Mouse (Mus musculus): ENCODE results near the gene Hoxc5. TPM values are rescaled to one million over a fixed set of nuclear protein-coding genes. Genes with fewer than 3 reads are reported as not detected.

The Hoxc5 gene
- total RNA-seq, 2 experiments from 2014 or later, result 1.9 to 2.3 TPM

DNA sequence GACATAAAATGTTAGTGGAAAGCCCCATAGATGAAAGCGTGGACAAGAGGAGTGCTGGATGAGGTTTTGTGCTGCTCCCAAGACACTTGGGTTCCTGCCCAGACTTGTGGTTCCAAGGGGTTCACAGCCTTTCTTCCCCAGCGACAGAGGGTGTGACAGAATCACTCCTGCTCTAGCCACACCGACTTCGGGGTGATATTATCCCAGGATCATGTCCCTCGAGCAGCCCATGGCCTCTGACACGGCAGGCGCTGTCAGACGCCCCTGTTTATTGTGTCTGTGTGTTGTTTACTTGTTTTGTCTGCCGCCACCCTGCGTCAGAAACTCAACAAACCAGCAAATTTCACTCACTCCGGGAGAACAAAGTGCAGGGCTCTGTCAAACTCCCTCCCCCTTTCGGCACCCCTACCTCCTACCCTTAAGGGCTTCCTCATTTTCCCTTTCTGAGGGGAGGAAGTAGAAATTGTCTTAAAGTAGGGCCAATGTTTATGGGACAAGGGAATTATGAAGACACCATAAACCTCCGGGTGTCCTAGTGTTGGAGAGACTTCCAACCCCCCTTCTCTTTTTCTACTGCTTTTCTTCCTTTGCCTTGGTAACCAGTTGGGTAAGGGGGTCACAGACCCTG, 35.7 kb downstream of the Hoxc5 start:
- DNase-seq, result no peak
- intact Hi-C loops (cut with DNase I), result no loop called here

DNA sequence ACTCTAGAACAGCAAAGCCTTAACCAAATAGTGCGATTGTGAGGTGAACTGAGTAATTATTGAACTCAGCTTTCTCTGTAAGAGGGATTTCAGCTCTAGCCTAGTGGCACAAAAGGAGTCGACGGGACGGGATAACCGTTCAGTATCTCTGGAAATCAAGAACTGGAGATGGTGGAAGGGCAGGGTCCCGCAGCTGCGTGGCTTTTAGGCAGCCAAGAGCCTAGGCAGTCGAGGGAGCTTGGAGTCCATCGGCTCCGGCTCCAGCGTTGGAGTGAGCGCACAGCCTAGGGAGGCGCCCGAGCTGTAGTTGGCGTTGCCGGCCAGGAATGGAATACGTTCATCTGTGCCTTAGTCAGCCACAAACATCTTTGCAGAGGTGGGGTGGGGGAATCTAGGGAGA, 38.1 kb downstream of the Hoxc5 start:
- DNase-seq, result peak; percentile 56 to 59
- intact Hi-C loops (cut with DNase I), result no loop called here

DNA sequence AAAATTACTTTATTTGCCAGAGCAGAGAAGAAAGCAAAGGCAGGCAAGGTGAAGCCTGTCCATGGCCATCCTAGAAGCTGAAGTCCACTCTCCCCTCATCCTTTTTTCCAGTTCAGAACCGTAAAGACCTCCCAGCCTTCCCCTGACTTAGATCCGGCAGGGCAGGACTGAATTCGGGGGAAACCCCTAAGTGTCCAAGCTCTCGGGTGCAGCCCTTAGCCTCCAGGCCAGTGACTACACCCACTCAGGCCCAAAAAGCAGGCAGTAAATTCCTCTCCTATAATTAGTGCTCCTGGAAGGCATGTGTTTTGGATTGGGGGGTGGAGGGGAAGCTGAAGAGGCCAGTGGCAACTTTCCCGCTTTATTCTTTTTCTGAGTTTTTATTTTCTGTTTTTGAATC, 38.6 kb downstream of the Hoxc5 start:
- intact Hi-C loops (cut with DNase I), result no loop called here
- DNase-seq, result no peak

DNA sequence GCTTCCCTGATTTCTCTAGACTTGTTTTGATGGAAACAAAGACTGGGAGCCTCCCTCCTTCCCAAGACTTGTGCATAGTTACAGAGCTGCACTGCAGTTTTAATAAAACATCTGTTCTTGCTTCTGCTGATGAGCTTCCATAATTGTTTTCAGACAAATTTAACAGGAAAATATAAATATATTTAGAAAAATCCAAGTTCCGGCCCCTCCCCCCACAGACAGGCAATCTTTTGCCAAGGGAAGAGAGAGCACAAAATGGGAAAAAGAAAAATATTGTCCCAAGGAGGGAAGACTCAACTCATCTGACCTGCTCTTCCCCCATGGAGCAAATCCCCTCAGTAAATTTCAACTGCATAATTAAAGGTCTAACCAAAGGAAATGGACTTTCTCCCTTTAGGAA, 39.1 kb downstream of the Hoxc5 start:
- no peak for DNase-seq
- intact Hi-C loops (cut with DNase I), result no loop called here

DNA sequence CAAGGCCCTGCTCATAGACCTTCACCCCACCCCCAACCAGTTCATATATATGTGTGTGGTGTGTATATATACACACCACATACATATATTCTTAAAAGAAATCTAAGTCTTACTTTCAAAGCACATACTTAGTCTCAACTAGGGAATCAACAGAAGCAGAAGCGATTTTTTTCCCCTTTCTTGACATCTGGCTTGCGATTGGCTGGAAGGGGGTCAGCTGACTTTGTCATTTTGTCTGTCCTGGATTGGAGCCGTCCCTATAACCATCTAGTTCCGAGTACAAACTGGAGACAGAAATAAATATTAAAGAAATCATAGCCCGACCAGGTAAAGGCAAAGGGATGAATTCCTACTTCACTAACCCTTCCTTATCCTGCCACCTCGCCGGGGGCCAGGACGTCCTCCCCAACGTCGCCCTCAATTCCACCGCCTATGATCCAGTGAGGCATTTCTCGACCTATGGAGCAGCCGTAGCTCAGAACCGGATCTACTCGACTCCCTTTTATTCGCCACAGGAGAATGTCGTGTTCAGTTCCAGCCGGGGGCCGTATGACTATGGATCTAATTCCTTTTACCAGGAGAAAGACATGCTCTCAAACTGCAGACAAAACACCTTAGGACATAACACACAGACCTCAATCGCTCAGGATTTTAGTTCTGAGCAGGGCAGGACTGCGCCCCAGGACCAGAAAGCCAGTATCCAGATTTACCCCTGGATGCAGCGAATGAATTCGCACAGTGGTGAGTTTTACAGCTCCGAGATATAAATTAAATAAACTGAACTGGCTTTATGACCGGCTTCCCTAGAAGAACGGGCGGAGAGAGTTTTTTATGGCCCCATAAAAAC, 42.2 kb downstream of the Hoxc5 start:
- intact Hi-C loops (cut with DNase I), result loop anchor here (5.0 kb wide), 1 partner anchor 158 kb away; the partner anchor contains the start of gene Smug1
- DNase-seq, result no peak

DNA sequence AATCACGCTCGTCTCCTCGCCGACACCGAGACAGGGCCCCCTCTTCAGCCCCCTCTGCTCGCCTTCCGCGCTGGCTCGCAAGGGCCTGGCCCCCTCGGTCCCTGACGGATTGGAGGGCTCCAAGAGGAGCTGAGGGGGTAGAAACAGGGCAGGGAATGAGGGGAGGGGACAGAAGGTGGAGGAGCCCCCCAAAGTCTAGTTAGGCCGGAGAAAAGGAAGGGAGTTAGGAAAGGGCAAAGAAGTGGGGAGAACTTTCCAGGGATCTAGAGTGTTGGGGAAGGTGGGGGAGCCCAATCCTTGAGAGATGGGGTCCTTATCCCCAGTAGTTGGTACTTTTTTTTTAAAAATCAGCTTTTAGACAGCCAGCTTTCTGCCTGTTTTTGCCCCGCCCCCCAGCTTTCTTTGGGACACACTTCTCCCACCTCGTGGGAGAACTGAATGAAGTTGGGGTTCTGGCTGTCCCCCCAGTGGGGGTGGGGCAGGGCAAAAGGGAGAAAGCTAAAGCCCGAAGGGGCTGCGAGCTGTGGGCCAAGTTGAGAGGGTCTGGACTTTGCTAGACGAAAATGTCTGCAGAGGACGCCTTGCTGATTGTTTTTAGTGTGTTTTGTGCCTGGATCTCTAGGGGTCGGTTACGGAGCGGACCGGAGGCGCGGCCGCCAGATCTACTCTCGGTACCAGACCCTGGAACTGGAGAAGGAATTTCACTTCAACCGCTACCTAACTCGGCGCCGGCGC, 43.0 kb downstream of the Hoxc5 start:
- intact Hi-C loops (cut with DNase I), result loop anchor here (5.0 kb wide), 1 partner anchor 157 kb away; the partner anchor contains the start of gene Smug1
- no peak for DNase-seq

DNA sequence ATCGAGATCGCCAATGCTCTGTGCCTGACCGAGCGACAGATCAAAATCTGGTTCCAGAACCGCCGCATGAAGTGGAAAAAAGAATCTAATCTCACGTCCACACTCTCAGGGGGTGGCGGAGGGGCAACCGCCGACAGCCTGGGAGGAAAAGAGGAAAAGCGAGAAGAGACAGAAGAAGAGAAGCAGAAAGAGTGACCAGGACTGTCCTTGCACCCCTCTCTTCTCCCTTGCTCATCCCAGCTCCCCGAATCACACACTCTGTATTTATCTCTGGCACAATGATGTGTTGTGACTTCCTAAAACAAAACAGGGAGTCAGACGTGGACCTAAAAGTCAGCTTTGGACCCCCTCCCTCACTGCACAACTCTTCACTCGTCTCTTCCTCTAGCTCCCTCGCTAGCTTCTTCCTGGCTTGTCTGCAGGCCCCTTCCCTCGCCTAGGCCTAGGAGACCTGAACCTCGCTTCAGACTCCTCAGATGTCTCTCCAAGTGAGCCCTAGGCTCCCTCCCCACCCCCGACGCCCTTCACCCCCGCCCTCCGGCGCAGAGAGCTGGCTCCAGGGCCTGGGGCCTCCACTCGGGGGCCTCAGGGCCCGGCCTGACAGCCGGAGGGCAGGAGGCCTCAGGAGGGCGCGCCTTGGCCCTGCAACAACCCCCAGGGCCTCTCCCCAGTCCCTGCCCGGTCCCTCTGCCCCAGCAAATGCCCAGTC, 43.8 kb downstream of the Hoxc5 start:
- intact Hi-C loops (cut with DNase I), result loop anchor here (5.0 kb wide), 1 partner anchor 156 kb away; the partner anchor contains the start of gene Smug1
- DNase-seq, result no peak

DNA sequence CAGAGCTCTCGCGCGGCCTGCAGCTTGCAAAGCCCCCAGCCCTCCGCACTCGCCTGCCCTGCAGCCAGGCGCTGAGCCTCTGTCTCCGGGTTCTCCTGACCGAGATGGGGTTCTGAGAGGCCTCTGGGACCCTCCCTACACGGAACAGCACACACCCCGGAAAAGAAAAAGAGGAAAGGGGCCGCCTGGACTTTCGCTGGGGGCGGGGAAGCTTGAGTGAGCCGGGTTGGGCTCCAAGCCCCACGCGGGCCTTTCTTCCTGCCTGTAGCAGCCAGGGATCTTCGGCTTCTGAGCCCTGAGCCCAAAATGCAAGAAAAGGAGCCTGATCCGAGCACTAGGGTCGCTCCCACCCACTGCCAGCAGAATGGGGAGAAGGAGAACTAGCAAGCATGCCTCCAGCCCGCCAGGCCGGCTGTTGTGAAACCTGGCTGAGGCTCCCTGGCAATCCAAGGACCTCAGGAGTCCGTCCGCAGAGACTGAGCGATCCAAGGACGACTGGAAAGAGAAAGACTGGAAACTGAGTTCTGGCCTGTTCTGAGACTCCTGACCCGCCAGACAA, 44.8 kb downstream of the Hoxc5 start:
- intact Hi-C loops (cut with DNase I), result loop anchor here (2.0 to 5.0 kb wide), 2 partner anchors 109 to 155 kb away; partner anchors contain the start of gene Smug1
- DNase-seq, result no peak

DNA sequence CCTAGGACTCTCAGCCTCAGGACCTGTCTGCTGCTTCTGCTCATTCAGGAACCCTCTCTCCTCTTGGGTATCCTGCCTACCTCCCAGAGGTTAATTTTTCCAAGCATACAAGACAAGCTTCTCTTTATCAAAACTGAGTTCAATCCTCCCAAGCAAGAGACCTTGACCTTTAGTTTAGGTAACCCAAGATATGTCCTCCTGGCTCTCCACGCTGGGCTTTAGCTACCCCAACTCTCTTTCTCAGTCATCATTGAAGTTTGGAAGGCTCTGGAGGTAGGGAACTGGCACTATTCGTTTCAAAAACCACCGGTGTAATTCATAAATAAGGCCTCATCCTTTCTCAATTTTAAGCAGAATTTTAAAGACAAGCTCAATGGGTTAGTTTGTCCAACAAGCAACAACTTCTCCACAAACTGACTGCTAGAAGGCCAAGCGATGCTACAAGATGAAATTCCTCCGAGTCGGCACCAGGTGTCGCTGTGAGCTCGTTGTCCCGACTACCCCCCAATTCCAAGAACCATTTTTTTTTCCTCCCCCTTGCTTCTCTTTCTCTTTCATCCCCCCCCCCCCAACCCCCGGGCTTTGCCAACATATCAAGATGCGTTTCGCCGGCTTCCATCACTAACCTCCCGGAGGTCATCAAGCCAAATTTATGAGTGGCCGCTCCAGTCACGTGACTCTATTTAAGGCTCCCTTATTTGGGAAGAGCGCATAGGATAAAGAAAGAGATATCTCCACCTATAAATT, 46.2 kb downstream of the Hoxc5 start:
- intact Hi-C loops (cut with DNase I), result loop anchor here (2.0 to 5.0 kb wide), 2 partner anchors 107 to 154 kb away; partner anchors contain the start of gene Smug1
- no peak for DNase-seq

DNA sequence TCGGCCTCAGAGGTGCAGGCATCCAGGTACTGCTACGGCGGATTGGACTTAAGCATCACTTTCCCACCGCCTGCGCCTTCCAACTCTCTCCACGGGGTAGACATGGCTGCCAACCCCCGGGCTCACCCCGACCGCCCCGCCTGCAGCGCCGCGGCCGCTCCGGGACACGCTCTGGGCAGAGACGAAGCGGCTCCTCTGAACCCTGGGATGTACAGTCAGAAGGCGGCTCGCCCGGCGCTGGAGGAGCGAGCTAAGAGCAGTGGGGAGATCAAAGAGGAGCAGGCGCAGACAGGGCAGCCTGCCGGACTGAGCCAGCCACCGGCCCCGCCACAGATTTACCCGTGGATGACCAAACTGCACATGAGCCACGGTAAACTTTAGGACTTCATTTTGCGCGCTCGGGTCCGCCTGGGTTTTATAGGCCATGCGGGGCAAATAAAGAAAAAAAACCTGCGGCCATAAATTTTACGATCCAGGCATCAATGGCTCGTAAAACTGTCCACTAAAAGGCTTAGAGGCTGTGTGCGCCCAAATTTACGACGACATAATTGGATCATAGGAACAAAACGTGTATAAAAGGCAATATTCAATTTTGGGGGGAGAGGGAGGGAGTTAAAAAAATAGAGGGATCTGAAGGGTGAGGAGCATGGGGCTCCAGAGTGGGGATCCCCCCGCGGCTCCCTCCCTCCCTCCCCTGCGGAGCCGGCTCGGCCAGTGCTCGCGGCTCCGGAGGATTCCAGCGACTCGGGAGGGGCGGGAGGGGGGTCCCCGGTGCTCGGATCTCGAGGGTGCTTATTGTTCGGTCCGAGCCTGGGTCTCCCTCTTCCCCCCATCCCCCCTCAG, 47.1 kb downstream of the Hoxc5 start:
- intact Hi-C loops (cut with DNase I), result loop anchor here (5.0 kb wide), 1 partner anchor 153 kb away; the partner anchor contains the start of gene Smug1
- DNase-seq, result peak in 1 of 2 experiments; percentile 43

DNA sequence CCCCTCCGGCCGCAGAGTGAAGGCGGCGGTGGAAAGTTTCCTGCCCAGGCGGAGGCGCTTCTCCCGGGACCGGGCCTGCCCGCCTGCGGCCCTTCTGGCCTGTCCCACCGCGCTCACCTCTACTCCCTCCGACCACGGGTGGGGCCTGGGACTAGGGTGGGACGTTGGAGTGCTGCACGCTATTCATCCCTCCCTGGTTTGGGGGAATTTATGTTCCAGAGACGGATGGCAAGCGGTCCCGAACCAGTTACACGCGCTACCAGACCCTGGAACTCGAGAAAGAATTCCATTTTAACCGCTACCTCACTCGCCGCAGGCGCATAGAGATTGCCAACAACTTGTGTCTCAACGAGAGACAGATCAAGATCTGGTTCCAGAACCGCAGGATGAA, 47.8 kb downstream of the Hoxc5 start:
- no peak for DNase-seq

DNA sequence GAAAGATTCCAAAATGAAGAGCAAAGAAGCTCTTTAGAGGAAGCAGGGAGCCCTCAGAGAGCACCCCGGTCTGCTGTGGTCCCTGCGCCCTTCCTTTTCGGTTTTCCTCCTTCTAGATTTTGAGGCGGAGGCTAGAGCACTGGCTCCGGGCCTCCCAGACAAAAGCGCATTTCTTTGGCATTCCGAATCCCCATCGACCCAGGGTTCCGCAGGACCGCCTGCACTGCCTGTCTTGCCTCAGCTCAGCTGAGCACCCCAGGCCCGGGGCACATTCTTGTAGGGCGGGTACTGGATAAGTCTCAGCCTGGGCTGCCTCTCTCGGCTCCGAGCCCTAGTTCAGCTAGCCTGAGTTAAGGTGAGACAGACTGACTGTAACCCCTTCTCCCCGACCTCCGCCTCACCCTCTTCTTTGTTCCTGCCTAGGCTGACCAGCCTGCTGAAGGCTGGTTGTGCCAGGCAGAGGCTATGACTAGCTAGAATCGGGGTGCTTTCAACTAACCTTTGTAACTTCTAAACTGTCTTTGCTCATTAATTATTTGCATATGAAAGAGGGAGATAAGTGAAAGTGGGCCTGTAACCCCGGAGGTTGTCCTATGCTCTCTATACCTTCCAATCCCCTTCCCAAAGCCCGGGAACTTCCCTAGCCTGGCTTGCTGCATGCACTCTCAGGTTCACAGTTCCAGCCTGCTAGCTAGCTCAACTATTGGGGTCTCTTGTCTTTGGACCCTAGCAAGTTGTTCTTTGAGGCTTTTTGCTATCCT, 48.3 kb downstream of the Hoxc5 start:
- intact Hi-C loops (cut with DNase I), result no loop called here
- DNase-seq, result no peak

More for the DNA sequence above, 47.8 kb downstream of the Hoxc5 start:
- intact Hi-C loops (cut with DNase I), result no loop called here

DNA sequence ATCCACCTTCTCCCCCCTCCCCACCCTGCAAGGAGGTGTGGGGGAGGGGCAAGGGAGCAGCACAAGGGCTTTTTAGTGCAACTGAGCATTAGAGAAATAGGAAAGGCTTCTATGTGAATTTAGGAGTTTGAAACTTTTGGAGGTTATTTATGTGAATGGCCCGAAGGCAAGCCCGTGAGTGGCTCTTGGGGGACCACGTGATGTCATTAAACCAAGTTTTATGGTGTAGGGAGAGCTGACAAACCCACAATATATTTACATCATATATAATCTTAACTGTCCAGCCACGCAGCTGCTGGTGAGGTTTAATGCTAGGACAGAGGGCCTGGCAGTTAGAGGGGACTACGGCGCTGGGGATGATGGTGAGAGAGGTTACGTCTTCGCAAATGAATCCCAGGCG, 51.4 kb downstream of the Hoxc5 start, which contains the start of gene Hoxc4:
TSS of gene Hoxc4 (plus strand) at position 299 of the 400 bp plus-strand sequence.
- intact Hi-C loops (cut with DNase I), result no loop called here
- no peak for DNase-seq

DNA sequence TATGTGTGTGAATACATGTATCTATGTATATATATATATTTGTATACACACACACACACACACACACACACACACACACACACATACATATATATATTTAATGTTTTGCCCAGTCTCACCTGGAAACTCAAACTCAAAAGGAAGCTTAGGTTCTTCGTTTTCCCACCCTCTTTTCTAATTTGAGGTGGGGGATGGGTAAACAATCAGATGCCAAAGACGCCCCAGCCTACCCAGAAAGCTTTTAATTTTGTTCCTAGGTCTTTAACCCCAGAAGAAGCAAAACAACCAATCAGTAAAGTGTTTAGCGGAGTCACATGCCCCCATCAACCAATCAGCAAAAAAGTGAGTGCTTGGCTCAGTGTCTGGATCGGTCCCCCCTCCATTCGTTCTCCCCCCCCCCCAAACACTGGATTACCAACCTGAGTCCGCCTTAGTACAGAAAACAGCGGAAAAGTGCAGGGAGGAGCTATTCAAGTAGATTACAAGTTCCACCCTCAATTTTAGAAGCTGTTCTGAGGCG, 53.7 kb downstream of the Hoxc5 start:
- intact Hi-C loops (cut with DNase I), result loop anchor here (5.0 kb wide), 1 partner anchor 46 kb away; no protein-coding TSS in a partner anchor
- no peak for DNase-seq

DNA sequence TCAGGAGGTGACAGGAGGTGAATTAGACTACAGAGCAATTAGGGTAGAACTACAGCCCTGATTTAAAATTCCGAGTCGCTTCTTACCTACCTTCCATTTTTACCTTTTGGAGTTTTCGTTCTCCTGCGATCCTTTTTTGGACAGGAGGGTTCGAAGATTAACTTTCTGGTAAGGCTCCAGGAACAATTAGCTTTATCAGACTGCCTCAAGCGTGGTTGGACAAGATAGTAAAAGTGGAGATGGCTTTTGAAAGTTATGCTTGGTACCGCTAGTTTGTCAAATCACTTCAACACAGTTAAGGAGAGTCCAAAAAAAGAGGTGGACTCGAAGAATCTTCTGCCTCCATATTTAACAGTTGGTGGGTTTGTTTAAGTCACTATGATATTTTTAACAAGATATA, 54.3 kb downstream of the Hoxc5 start:
- intact Hi-C loops (cut with DNase I), result loop anchor here (5.0 kb wide), 1 partner anchor 46 kb away; no protein-coding TSS in a partner anchor
- DNase-seq, result no peak

DNA sequence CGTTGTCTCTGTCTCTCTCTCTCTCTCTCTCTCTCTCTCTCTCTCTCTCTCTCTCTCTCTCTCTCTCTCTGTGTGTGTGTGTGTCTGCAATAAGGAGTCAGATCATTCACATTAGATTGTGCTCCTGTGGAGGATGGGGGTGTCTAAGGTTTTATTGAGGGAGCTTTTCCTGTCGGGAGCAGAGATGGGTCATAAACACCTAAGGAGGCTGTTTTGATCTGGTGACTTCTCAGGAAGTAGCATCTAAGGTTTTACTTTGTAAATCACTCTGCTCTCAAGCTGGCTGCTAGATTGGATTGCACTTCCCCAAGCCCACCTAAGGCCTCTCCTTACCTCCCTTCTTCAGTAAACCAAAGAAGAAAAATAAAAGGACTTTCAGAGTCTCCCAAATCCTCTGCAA, 56.9 kb downstream of the Hoxc5 start:
- DNase-seq, result no peak
- intact Hi-C loops (cut with DNase I), result loop anchor here (5.0 kb wide), 1 partner anchor 43 kb away; no protein-coding TSS in a partner anchor
